Mouse (Mus musculus) MEL (cell line): ENCODE data around the gene Fyttd1.

Experiments used
- BHLHE40 ChIP-seq: IDR thresholded peaks from 2 replicates; pipeline ENCODE4 v1.6.1; 2012; ENCODE audit warnings: low read depth, mild to moderate bottlenecking, inconsistent platforms, low read length, improper control_type of control experiment, borderline replicate concordance
- CHD2 ChIP-seq: IDR thresholded peaks from 2 replicates; pipeline ENCODE4 v1.6.1; 2011; ENCODE audit warnings: low read length, improper control_type of control experiment
- CTCF ChIP-seq, 3 experiments: IDR thresholded peaks in 2 of 3; conservative IDR thresholded peaks in 1 of 3; 2 replicates each; pipeline ENCODE4 v1.5.1; 2011 to 2012; ENCODE audit warnings: low read length in 3 of 3, low read depth in 2 of 3, mild to moderate bottlenecking in 2 of 3, improper control_type of control experiment in 1 of 3, inconsistent platforms in 1 of 3, mixed read lengths in 1 of 3, moderate library complexity in 1 of 3; ENCODE audit not compliant: control insufficient read depth in 1 of 3, insufficient read depth in 1 of 3, poor library complexity in 1 of 3, severe bottlenecking in 1 of 3
- EP300 ChIP-seq, 2 experiments: IDR thresholded peaks; 2 replicates each; pipeline ENCODE4 v1.6.1; 2011; ENCODE audit warnings: improper control_type of control experiment in 2 of 2, low read length in 2 of 2, low read depth in 1 of 2, mild to moderate bottlenecking in 1 of 2
- HCFC1 ChIP-seq: IDR thresholded peaks from 2 replicates; pipeline ENCODE4 v1.6.1; 2012; ENCODE audit warnings: low read depth, mild to moderate bottlenecking, inconsistent platforms, low read length, improper control_type of control experiment, moderate library complexity
- JUND ChIP-seq: IDR thresholded peaks from 2 replicates; pipeline ENCODE4 v1.6.1; 2011; ENCODE audit warnings: low read depth, mild to moderate bottlenecking, improper control_type of control experiment, low read length
- MAFK ChIP-seq: IDR thresholded peaks from 2 replicates; pipeline ENCODE4 v1.6.1; 2011; ENCODE audit warnings: low read depth, mild to moderate bottlenecking, low read length, improper control_type of control experiment, borderline replicate concordance
- MAX ChIP-seq: IDR thresholded peaks from 2 replicates; pipeline ENCODE4 v1.6.1; 2011; ENCODE audit warnings: low read length, improper control_type of control experiment
- POLR2A ChIP-seq, 2 experiments: IDR thresholded peaks; 2 replicates each; pipeline ENCODE4 v1.6.1; 2011 to 2012; ENCODE audit warnings: low read length in 2 of 2, mild to moderate bottlenecking in 2 of 2, control low read depth in 1 of 2, improper control_type of control experiment in 1 of 2, low read depth in 1 of 2, moderate library complexity in 1 of 2; ENCODE audit not compliant: control insufficient read depth in 1 of 2, insufficient read depth in 1 of 2, poor library complexity in 1 of 2
- TCF12 ChIP-seq: IDR thresholded peaks from 2 replicates; pipeline ENCODE4 v1.6.1; 2014; ENCODE audit warnings: low read depth, mild to moderate bottlenecking, inconsistent platforms, low read length, improper control_type of control experiment, moderate library complexity
- ZMIZ1 ChIP-seq: IDR thresholded peaks from 2 replicates; pipeline ENCODE4 v1.6.1; 2012; ENCODE audit warnings: low read depth, mild to moderate bottlenecking, inconsistent platforms, low read length, improper control_type of control experiment, moderate library complexity
- ZNF384 ChIP-seq: IDR thresholded peaks from 2 replicates; pipeline ENCODE4 v1.6.1; 2012; ENCODE audit warnings: low read depth, mild to moderate bottlenecking, inconsistent platforms, low read length, improper control_type of control experiment

- no peak for TF ChIP-seq POLR2A (IDR thresholded peaks at IDR 0.05; ENCODE audit: control insufficient read depth in 1 of 2, insufficient read depth in 1 of 2, low read depth in 1 of 2, low read length in 2 of 2, poor library complexity in 1 of 2)
- no peak for TF ChIP-seq CTCF (IDR thresholded peaks at IDR 0.05 in 2 of 3, conservative IDR thresholded peaks at IDR 0.05 in 1 of 3; ENCODE audit: control insufficient read depth in 1 of 3, insufficient read depth in 1 of 3, low read depth in 2 of 3, low read length in 3 of 3, poor library complexity in 1 of 3, severe bottlenecking in 1 of 3)
- no peak for TF ChIP-seq ZMIZ1
- TF ChIP-seq CHD2, result no peak
- no peak for TF ChIP-seq EP300 (IDR thresholded peaks at IDR 0.05; ENCODE audit: low read depth in 1 of 2, low read length in 2 of 2)
- no peak for TF ChIP-seq BHLHE40
- TF ChIP-seq ZNF384, result no peak
- no peak for TF ChIP-seq MAFK
- TF ChIP-seq TCF12, result no peak
- TF ChIP-seq HCFC1, result no peak
- TF ChIP-seq MAX, result no peak
- TF ChIP-seq JUND, result no peak
Observed at GRCm38 (mm10) chr16:32935088-32935487, 57.8 kb downstream of the Fyttd1 start.
